Mouse (Mus musculus) layer of hippocampus, adult 2 months (tissue): ENCODE data around the gene Ptdss2. TPM values are rescaled to one million over a fixed set of nuclear protein-coding genes. Genes with fewer than 3 reads are reported as not detected.

Experiments
- DNase-seq, 2 experiments: peaks; one replicate each; pipeline ENCODE4 v3.0.0; 2022; ENCODE audit warnings: low spot score in 2 of 2
- H3K27ac ChIP-seq: fragments of 200-600 bp; 2 replicates; pipeline ENCODE4 v1.8.1; 2022
- H3K4me3 ChIP-seq: fragments of 200-600 bp; 2 replicates; pipeline ENCODE4 v1.8.1; 2022; ENCODE audit warnings: mild to moderate bottlenecking
- CTCF ChIP-seq: fragments of 200-600 bp; conservative IDR thresholded peaks from 2 replicates; pipeline ENCODE4 v1.8.1; 2022; ENCODE audit warnings: antibody characterized with exemption, mild to moderate bottlenecking, moderate library complexity
- total RNA-seq, 2 experiments: library from RNA; stranded (reverse); gene quantifications; 2 replicates each; pipeline ENCODE4 v1.2.3; 2021

The Ptdss2 gene
- total RNA-seq, 2 experiments from 2014 or later: 50.8 to 64.4 TPM

DNA sequence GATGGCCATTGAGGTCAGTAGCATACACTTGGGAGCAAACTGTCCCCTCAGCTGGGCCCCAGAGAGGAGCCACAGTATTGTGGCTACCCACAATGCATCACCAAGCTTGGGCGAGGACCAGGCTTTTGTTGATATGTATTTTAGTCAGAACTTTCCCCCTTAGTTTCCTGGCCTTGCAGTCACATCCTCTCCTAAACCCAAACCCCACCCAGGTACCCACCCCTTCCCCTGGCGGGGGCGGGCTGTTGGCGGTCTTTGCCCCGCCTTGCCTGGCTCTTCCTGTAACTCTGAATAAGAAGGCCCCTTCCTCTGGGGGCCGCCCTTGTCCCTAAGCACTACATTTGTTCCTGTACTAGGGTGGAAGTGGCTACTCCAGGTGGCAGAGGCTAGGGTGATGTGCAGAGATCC is 25.5 kb upstream of the Ptdss2 start:
- Histone ChIP-seq H3K27ac (0 out of 2 replicates have a peak overlapping the region, but pooled peaks have one; percentile 4), H3K4me3 (no peak overlapping the region)
- DNase-seq: no peak
- TF ChIP-seq CTCF: peak; percentile 31

- Histone ChIP-seq H3K4me3 (no peak overlapping the region), H3K27ac (0 out of 2 replicates have a peak overlapping the region, but pooled peaks have one; percentile 4)
- DNase-seq: no peak
- TF ChIP-seq CTCF: no peak
These were observed 25.0 kb upstream of the Ptdss2 start for GRCm38 (mm10) chr7:141097177-141097576.

GRCm38 (mm10) chr7:141099911-141100691 is 22.1 kb upstream of the Ptdss2 start, which contains the start of gene Sigirr:
Gene Sigirr (minus strand): TSS chr7:141100572.
- H3K4me3 ChIP-seq: peak within 1 kb of the TSS; percentile 60
- H3K27ac ChIP-seq: peak within 1 kb of the TSS; percentile 61; the same call in 1 of the 2 replicates
- DNase-seq: peak in 1 of 2 experiments; percentile 32
- TF ChIP-seq CTCF: no peak

- no peak overlapping the region for H3K4me3 ChIP-seq
- TF ChIP-seq CTCF: no peak
- no peak overlapping the region for H3K27ac ChIP-seq
- no peak for DNase-seq
These were observed 19.0 kb upstream of the Ptdss2 start for GRCm38 (mm10) chr7:141103161-141103560.

DNA sequence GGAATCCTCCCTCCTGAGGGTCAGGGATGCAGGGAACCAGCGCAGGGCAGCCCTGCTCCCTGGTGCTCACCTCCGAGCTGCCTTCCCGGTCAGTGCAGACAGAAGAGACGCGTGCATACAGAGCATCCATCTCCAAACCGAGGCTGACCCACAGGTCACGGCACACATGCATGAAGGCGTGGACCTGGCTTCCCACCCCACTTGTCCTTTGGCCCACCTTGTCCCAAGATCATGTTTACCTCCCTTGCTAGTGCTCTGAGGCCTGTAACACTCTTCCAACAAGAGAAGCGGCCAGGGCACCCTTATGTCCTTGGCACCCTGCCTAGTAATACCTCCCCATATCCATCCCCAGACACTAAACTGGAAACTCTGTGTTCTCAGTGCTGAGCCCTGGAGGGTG is 6.3 kb upstream of the Ptdss2 start:
- TF ChIP-seq CTCF: no peak
- no peak for DNase-seq
- no peak overlapping the region for H3K4me3 ChIP-seq
- H3K27ac ChIP-seq: no peak overlapping the region

DNA sequence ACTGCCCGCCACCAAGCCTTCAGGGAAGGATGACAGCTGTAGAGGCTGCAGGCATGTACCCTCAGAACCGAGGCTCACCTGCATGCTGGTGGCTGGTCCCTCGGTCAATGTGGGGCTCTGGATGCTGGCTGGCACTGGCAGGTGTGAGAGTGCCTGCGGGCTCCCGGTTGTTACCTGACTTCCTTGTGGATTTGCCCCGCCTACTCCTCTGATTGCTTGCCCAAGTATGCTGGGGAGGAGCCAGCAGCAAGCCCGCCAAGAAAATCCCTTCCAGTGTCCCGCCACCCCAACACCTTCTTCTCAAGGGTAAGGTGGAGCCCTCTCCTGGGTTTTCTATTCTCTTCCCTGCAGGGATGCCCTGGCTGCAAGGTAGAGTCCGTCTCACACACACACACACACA is 4.5 kb upstream of the Ptdss2 start, which contains the start of gene Ano9:
Ano9 (minus strand) TSS at position 171 of the 400 bp plus-strand sequence.
- Histone ChIP-seq H3K4me3 (no peak within 1 kb of the TSS), H3K27ac (no peak within 1 kb of the TSS)
- TF ChIP-seq CTCF: no peak
- DNase-seq: no peak

DNA sequence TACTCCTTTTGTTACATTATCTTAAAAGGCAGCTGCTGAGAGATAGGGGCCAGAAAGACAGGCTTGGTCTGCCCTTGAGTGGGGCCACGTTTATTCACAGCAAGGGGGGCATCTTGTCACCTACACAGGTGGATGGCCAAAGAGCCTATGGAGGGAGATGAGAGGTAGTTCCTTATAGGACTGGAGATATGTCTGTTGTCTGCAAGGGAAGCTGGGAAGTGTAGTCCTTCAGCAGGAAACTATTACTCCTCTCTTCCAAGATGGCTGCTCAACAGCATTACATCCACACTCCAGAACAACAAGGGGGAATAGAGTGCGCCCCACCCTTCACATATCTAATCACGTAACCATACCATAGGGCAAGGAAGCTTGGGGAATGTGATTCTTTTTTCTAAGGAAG is 2.7 kb upstream of the Ptdss2 start:
- TF ChIP-seq CTCF: no peak
- DNase-seq: no peak
- Histone ChIP-seq H3K4me3 (no peak overlapping the region), H3K27ac (no peak overlapping the region)

- DNase-seq: no peak
- TF ChIP-seq CTCF: no peak
- Histone ChIP-seq H3K4me3 (no peak overlapping the region), H3K27ac (no peak overlapping the region)
These were observed 1.6 kb upstream of the Ptdss2 start for GRCm38 (mm10) chr7:141120605-141121004.

GRCm38 (mm10) chr7:141121051-141121531 is 1.1 kb upstream of the Ptdss2 start:
- TF ChIP-seq CTCF: peak; percentile 31; the same call in 1 of the 2 replicates
- Histone ChIP-seq H3K27ac (no peak overlapping the region; the same call in 1 of the 2 replicates), H3K4me3 (no peak overlapping the region)
- DNase-seq: no peak

GRCm38 (mm10) chr7:141122689-141123516 is 721 bp downstream of the Ptdss2 start:
- peak; percentile 51 for TF ChIP-seq CTCF
- peak; percentile 83 to 91 for DNase-seq
- Histone ChIP-seq H3K27ac (peak overlapping the region; percentile 82), H3K4me3 (peak overlapping the region; percentile 72)

DNA sequence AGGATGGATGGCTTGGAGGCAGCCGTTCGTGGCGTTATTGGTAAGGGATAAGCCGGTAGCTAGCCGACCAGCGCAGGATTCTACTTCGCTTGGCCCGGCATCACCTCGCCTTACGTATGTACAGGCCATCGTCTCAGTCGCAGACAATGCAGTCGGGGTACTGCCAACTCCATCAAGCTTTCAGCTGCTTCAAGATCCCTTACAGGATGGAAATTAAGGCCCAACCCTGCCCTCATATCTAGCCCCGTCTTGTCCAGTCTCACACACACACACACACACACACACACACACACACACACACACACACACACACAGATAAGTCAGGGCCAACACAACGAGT is 1.3 kb downstream of the Ptdss2 start:
- H3K27ac ChIP-seq: peak overlapping the region; percentile 82
- DNase-seq: no peak
- H3K4me3 ChIP-seq: peak overlapping the region; percentile 72
- TF ChIP-seq CTCF: no peak

DNA sequence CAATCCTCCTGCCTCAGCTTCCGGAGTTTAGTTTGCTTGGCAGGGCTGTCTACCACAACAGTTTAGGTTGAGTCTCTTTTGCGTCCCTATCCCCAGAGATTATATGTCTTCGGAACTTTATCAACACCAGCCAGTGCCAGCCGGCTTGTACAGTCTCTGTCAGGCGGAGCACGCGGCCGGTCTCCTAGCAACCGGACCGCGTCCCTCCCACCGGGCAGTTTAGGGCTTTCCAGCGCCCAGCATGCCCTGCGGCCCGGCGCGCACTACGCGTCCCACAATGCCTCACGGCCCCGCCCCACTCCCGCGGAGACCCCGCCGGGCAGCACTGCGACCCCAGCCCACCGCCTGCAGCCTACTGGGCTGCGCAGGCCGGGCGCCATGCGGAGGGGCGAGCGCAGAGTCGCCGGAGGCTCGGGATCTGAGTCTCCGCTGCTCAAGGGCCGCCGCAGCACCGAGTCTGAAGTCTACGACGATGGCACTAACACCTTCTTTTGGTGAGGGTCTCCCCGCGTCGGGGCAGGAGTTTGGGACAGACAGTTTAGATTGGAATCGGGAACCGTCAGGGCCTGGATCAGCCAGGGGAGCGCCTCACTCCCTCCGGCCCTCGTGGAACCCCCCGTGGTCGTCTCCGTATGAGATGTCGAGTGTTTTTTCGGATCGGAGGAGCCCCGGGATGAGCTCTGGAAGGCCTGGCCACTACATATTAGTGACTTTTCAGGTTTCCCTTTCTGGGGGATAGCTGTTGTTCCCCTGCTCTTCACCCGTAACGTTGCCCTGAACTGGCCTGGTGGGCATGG is 9.0 kb downstream of the Ptdss2 start:
- Histone ChIP-seq H3K27ac (peak overlapping the region; percentile 91), H3K4me3 (peak overlapping the region; percentile 99)
- TF ChIP-seq CTCF: no peak
- peak; percentile 90 to 92 for DNase-seq
